Mouse (Mus musculus): ENCODE results near the gene Pip4k2b.

Pip4k2b gene

GRCm38 (mm10) chr11:97694921-97695711 lies 49.4 kb downstream of the Pip4k2b start:
- DNase-seq (ENCODE audit: low spot score) = no peak

- DNase-seq (ENCODE audit: low spot score) = no peak
These were observed 50.1 kb downstream of the Pip4k2b start for GRCm38 (mm10) chr11:97694435-97694834.

GRCm38 (mm10) chr11:97689861-97690260 lies 54.6 kb downstream of the Pip4k2b start:
- DNase-seq (ENCODE audit: low spot score) = peak; percentile 40

GRCm38 (mm10) chr11:97687061-97687460 lies 57.4 kb downstream of the Pip4k2b start:
- DNase-seq (ENCODE audit: low spot score) = no peak

- no peak for DNase-seq (ENCODE audit: low spot score)
These were observed 58.1 kb downstream of the Pip4k2b start for GRCm38 (mm10) chr11:97686322-97686908.

GRCm38 (mm10) chr11:97685613-97686321 lies 58.7 kb downstream of the Pip4k2b start, which contains the start of gene Cisd3:
Gene Cisd3, plus strand, starts transcription at chr11:97685826.
- peak; percentile 66 for DNase-seq (ENCODE audit: low spot score)

GRCm38 (mm10) chr11:97684766-97685165 lies 59.7 kb downstream of the Pip4k2b start:
- DNase-seq (ENCODE audit: low spot score) = no peak

- peak; percentile 56 for DNase-seq (ENCODE audit: low spot score)
These were observed 60.3 kb downstream of the Pip4k2b start for GRCm38 (mm10) chr11:97684063-97684680.

GRCm38 (mm10) chr11:97682504-97683055 lies 61.9 kb downstream of the Pip4k2b start:
- DNase-seq (ENCODE audit: low spot score) = no peak

GRCm38 (mm10) chr11:97680430-97680829 lies 64.1 kb downstream of the Pip4k2b start:
- no peak for DNase-seq (ENCODE audit: low spot score)

- no peak for DNase-seq (ENCODE audit: low spot score)
These were observed 66.2 kb downstream of the Pip4k2b start for GRCm38 (mm10) chr11:97678301-97678700.

GRCm38 (mm10) chr11:97677842-97678241 lies 66.7 kb downstream of the Pip4k2b start:
- DNase-seq (ENCODE audit: low spot score) = no peak

- DNase-seq (ENCODE audit: low spot score) = no peak
These were observed 67.1 kb downstream of the Pip4k2b start for GRCm38 (mm10) chr11:97677381-97677780.

- DNase-seq (ENCODE audit: low spot score) = no peak
These were observed 68.3 kb downstream of the Pip4k2b start for GRCm38 (mm10) chr11:97676050-97676754.

GRCm38 (mm10) chr11:97673148-97673547 lies 71.4 kb downstream of the Pip4k2b start:
- DNase-seq (ENCODE audit: low spot score) = no peak

GRCm38 (mm10) chr11:97671177-97671527 lies 73.4 kb downstream of the Pip4k2b start:
- no peak for DNase-seq (ENCODE audit: low spot score)

GRCm38 (mm10) chr11:97670234-97671176 lies 74.0 kb downstream of the Pip4k2b start:
- DNase-seq (ENCODE audit: low spot score) = no peak

- DNase-seq (ENCODE audit: low spot score) = no peak
These were observed 74.7 kb downstream of the Pip4k2b start for GRCm38 (mm10) chr11:97669829-97670228.

- DNase-seq (ENCODE audit: low spot score) = no peak
These were observed 75.2 kb downstream of the Pip4k2b start for GRCm38 (mm10) chr11:97669268-97669667.

GRCm38 (mm10) chr11:97668160-97668559 lies 76.3 kb downstream of the Pip4k2b start:
- DNase-seq (ENCODE audit: low spot score) = no peak

Measured in spleen, adult 12 weeks (tissue).